Mouse (Mus musculus): ENCODE data around the gene Col3a1.

Col3a1 gene

GRCm38 (mm10) chr1:45311388-45311787 lies at the start of gene Col3a1:
TSS of gene Col3a1 (plus strand) at chr1:45311538.
- peak; percentile 85 for DNase-seq (ENCODE audit: low read depth)

GRCm38 (mm10) chr1:45269421-45269820 lies 41.9 kb upstream of the Col3a1 start:
- peak; percentile 54 for DNase-seq (ENCODE audit: low read depth)

GRCm38 (mm10) chr1:45276006-45276539 lies 35.3 kb upstream of the Col3a1 start:
- DNase-seq (ENCODE audit: low read depth), result peak; percentile 25

- DNase-seq (ENCODE audit: low read depth), result peak; percentile 28
Observed at GRCm38 (mm10) chr1:45287954-45288353, 23.4 kb upstream of the Col3a1 start.

GRCm38 (mm10) chr1:45290037-45290436 lies 21.3 kb upstream of the Col3a1 start:
- DNase-seq (ENCODE audit: low read depth), result peak; percentile 32

GRCm38 (mm10) chr1:45299394-45300119 lies 11.8 kb upstream of the Col3a1 start:
- DNase-seq (ENCODE audit: low read depth), result peak; percentile 31

- peak; percentile 53 for DNase-seq (ENCODE audit: low read depth)
Observed at GRCm38 (mm10) chr1:45304273-45304672, 7.1 kb upstream of the Col3a1 start.

- peak; percentile 64 for DNase-seq (ENCODE audit: low read depth)
Observed at GRCm38 (mm10) chr1:45309015-45309414, 2.3 kb upstream of the Col3a1 start.

GRCm38 (mm10) chr1:45311962-45312361 lies 624 bp downstream of the Col3a1 start:
- peak; percentile 87 for DNase-seq (ENCODE audit: low read depth)

- DNase-seq (ENCODE audit: low read depth), result peak; percentile 87
Observed at GRCm38 (mm10) chr1:45312870-45313269, 1.5 kb downstream of the Col3a1 start.

- DNase-seq (ENCODE audit: low read depth), result peak; percentile 90
Observed at GRCm38 (mm10) chr1:45313696-45314295, 2.5 kb downstream of the Col3a1 start.

GRCm38 (mm10) chr1:45315767-45316528 lies 4.6 kb downstream of the Col3a1 start:
- DNase-seq (ENCODE audit: low read depth), result peak; percentile 42

GRCm38 (mm10) chr1:45318241-45318640 lies 6.9 kb downstream of the Col3a1 start:
- peak; percentile 63 for DNase-seq (ENCODE audit: low read depth)

GRCm38 (mm10) chr1:45320861-45321260 lies 9.5 kb downstream of the Col3a1 start:
- DNase-seq (ENCODE audit: low read depth), result no peak

- DNase-seq (ENCODE audit: low read depth), result no peak
Observed at GRCm38 (mm10) chr1:45329149-45329548, 17.8 kb downstream of the Col3a1 start.

GRCm38 (mm10) chr1:45355944-45356343 lies 44.6 kb downstream of the Col3a1 start:
- DNase-seq (ENCODE audit: low read depth), result peak; percentile 84

- no peak for DNase-seq (ENCODE audit: low read depth)
Observed at GRCm38 (mm10) chr1:45358020-45358419, 46.7 kb downstream of the Col3a1 start.

GRCm38 (mm10) chr1:45359147-45359546 lies 47.8 kb downstream of the Col3a1 start:
- DNase-seq (ENCODE audit: low read depth), result peak; percentile 20

- no peak for DNase-seq (ENCODE audit: low read depth)
Observed at GRCm38 (mm10) chr1:45359673-45360072, 48.3 kb downstream of the Col3a1 start.

GRCm38 (mm10) chr1:45363274-45363673 lies 51.9 kb downstream of the Col3a1 start:
- no peak for DNase-seq (ENCODE audit: low read depth)

- DNase-seq (ENCODE audit: low read depth), result no peak
Observed at GRCm38 (mm10) chr1:45365427-45365826, 54.1 kb downstream of the Col3a1 start.

- peak; percentile 14 for DNase-seq (ENCODE audit: low read depth)
Observed at GRCm38 (mm10) chr1:45379992-45380690, 68.8 kb downstream of the Col3a1 start.

All from NIH3T3 (cell line).